Mouse (Mus musculus) C2C12 (cell line): ENCODE measurements around the gene Gpam.

Experiments used
- CTCF ChIP-seq: IDR thresholded peaks from one replicate; pipeline ENCODE4 v1.5.1; 2011; ENCODE audit not compliant: control insufficient read depth, insufficient read depth, insufficient read length
- FOSL1 ChIP-seq: IDR thresholded peaks from one replicate; pipeline ENCODE4 v1.8.0; 2011; ENCODE audit warnings: mild to moderate bottlenecking, low read length; ENCODE audit not compliant: poor library complexity, insufficient read depth, severe bottlenecking
- MAX ChIP-seq: IDR thresholded peaks from one replicate; pipeline ENCODE4 v1.6.1; 2011; ENCODE audit warnings: mild to moderate bottlenecking, control low read depth
- MYOD1 ChIP-seq: IDR thresholded peaks from one replicate; pipeline ENCODE4 v1.6.1; 2011; ENCODE audit warnings: low read depth; ENCODE audit not compliant: control insufficient read depth, insufficient read length
- USF1 ChIP-seq: IDR thresholded peaks from one replicate; pipeline ENCODE4 v1.6.1; 2011; ENCODE audit warnings: low read depth, mild to moderate bottlenecking, control low read depth, moderate library complexity

GRCm38 (mm10) chr19:55145136-55145535 lies 18.1 kb upstream of the Gpam start:
- no peak for TF ChIP-seq CTCF
- no peak for TF ChIP-seq FOSL1
- no peak for TF ChIP-seq USF1
- no peak for TF ChIP-seq MYOD1
- TF ChIP-seq MAX = no peak
